Mouse (Mus musculus) kidney, embryonic 14.5 days (tissue): ENCODE measurements at regions not wholly inside any gene's neighbourhood (a gene's known extent, or its start where the extent isn't known, plus 50 kb on each side); places are given as distances from the start of the nearest gene placed in this dataset.
"Not testable (repeated sequence)": the region's sequence is repeated elsewhere in the genome, so short reads cannot be mapped to it uniquely, and the experiment has no call there.

Source experiments
- ATAC-seq: fragments of 200-750 bp; cut with Nextera tagmentation; 2 replicates; pipeline ENCODE4 v1.8.0; 2017; ENCODE audit warnings: moderate number of reproducible peaks, mild to moderate bottlenecking, moderate TSS enrichment, moderate library complexity; ENCODE audit not compliant: low FRiP score, low TSS enrichment
- H3K27ac ChIP-seq: fragments of 300-500 bp; sonication (generic); 2 replicates; pipeline ENCODE4 v1.5.1; 2014; ENCODE audit warnings: low read depth, mild to moderate bottlenecking, low read length, moderate library complexity, mixed read lengths
- H3K27me3 ChIP-seq: fragments of 300-500 bp; sonication (generic); 2 replicates; pipeline ENCODE4 v1.6.1; 2014; ENCODE audit warnings: mild to moderate bottlenecking, low read length; ENCODE audit not compliant: control insufficient read depth, insufficient read depth
- H3K36me3 ChIP-seq: fragments of 300-500 bp; sonication (generic); 2 replicates; pipeline ENCODE4 v1.6.1; 2014; ENCODE audit warnings: low read length, mixed read lengths; ENCODE audit not compliant: control insufficient read depth, insufficient read depth
- H3K4me1 ChIP-seq: fragments of 300-500 bp; sonication (generic); 2 replicates; pipeline ENCODE4 v1.6.1; 2014; ENCODE audit warnings: low read length, mixed read lengths; ENCODE audit not compliant: control insufficient read depth, insufficient read depth
- H3K4me2 ChIP-seq: fragments of 300-500 bp; sonication (generic); replicated peaks from 2 replicates; pipeline ENCODE4 v1.6.1; 2014; ENCODE audit warnings: low read depth, mild to moderate bottlenecking, low read length
- H3K4me3 ChIP-seq: fragments of 300-500 bp; sonication (generic); 2 replicates; pipeline ENCODE4 v1.5.1; 2014; ENCODE audit warnings: mild to moderate bottlenecking, low read length
- H3K9ac ChIP-seq: fragments of 300-500 bp; sonication (generic); 2 replicates; pipeline ENCODE4 v1.6.1; 2014; ENCODE audit warnings: low read depth, mild to moderate bottlenecking, low read length, moderate library complexity
- H3K9me3 ChIP-seq: fragments of 300-500 bp; sonication (generic); 2 replicates; pipeline ENCODE4 v1.6.1; 2016; ENCODE audit warnings: low read length; ENCODE audit not compliant: control insufficient read depth
- WGBS: fragments of 180-500 bp; shearing (Covaris S2); extraction: QIAGEN DNeasy Blood & Tissue Kit; methylation state at CpG from one replicate; pipeline ENCODE4 v1.1.7; 2014; 5-methylcytosine and 5-hydroxymethylcytosine counted together

DNA sequence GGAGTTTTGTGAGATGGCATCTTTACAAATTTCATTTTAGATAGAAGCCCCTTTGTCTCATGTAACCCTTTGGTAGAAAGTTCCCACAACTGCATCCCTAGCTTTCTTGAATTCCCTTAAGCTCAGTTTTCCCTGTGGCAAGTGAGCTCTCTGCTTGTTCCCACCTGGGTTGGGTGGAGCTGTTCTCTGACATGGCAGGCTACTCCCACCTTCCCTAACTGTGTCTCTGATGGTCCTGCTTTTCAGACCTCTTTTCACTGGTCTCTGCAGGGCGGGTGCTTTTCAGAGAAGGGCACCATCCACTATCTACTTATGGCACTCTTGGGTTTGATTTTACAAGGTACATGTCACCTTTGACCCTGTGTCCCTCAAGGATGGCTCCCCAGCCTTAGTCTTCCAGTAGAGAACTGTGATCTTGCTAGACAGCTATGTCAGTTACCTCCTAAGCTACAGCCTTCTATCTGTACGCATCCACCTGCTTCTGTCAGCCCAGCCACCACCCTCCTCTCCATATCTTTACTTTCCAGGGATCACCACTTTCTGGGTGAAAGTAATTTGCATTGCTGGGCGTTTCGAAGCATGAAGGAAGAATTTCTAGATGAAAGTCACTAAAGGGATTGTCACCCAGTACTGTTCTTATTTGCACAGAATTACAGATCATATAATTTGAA is 302.1 kb upstream of the Tbl1xr1 start:
- H3K27me3 ChIP-seq, result no peaks in the 10 kb centered on the region
- H3K4me2 ChIP-seq, result no peak overlapping the region
- no peaks in the 10 kb centered on the region for H3K36me3 ChIP-seq
- H3K4me1 ChIP-seq, result no peaks in the 10 kb centered on the region
- no peaks in the 10 kb centered on the region for H3K9me3 ChIP-seq
- no peak overlapping the region for H3K4me3 ChIP-seq
- ATAC-seq, result no peak
- no peak overlapping the region for H3K9ac ChIP-seq
- no peak overlapping the region for H3K27ac ChIP-seq
- WGBS, result 84% methylated on average over 4 of the region's 4 CpGs

DNA sequence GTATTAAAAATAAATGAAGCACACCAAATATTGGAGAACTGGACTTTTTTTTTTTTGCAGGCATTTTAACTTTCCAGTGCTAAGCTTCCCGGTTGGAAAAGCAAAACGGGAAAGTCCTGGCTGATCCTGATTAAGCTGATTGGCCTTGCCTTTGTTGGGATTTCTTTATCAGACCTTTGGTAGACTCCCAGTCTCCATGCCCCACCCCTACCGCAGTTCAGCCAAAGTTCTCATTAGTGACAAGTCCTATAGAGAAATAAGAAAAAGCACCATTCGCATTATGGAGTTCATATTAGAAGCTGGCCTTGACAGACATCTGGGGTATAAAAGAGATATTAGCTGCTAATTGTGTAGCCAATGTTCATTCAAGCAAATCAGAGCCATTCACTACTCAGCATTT is 297.7 kb upstream of the Tbl1xr1 start:
- H3K27ac ChIP-seq, result no peak overlapping the region
- H3K4me1 ChIP-seq, result no peaks in the 10 kb centered on the region
- H3K27me3 ChIP-seq, result no peaks in the 10 kb centered on the region
- H3K4me3 ChIP-seq, result no peak overlapping the region
- H3K4me2 ChIP-seq, result no peak overlapping the region
- no peaks in the 10 kb centered on the region for H3K9me3 ChIP-seq
- no peaks in the 10 kb centered on the region for H3K36me3 ChIP-seq
- 87% methylated on average over 4 of the region's 4 CpGs for WGBS
- no peak for ATAC-seq
- H3K9ac ChIP-seq, result no peak overlapping the region

DNA sequence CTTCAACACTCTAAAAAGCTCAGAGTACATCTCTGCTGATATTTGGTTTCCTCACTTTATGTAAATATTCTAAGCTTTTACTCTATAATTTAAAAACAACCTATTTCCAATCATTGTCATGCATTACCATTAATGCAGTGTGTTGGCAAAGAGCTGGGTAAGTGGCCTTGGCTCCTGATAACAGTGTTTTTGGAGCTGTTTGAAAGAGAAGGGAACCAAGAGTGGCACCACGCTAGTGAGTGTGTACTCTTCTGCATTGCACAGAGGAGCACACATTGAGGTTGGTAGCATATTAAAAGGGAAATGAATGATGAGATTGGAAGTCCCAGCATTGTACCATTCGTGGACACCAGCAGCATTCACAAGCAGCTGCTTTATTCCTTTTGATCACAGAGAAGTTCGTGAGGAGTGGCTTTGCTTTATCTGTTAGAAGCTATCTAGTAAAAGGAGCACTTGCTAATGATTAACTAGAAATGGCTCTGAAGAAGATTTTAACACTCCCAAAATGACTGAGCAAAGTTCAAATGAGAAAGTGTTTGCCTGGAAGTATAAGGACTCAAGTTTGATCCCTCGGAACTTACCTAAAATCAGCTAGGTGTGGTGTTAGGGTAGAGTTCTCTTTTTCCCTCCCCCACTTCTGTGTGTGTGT is 284.3 kb upstream of the Tbl1xr1 start:
- WGBS, result 74% methylated on average over 4 of the region's 4 CpGs
- no peak overlapping the region for H3K27ac ChIP-seq
- no peaks in the 10 kb centered on the region for H3K36me3 ChIP-seq
- H3K9me3 ChIP-seq, result no peaks in the 10 kb centered on the region
- H3K27me3 ChIP-seq, result no peaks in the 10 kb centered on the region
- H3K9ac ChIP-seq, result no peak overlapping the region
- H3K4me1 ChIP-seq, result no peaks in the 10 kb centered on the region
- no peak overlapping the region for H3K4me2 ChIP-seq
- no peak for ATAC-seq
- no peak overlapping the region for H3K4me3 ChIP-seq

DNA sequence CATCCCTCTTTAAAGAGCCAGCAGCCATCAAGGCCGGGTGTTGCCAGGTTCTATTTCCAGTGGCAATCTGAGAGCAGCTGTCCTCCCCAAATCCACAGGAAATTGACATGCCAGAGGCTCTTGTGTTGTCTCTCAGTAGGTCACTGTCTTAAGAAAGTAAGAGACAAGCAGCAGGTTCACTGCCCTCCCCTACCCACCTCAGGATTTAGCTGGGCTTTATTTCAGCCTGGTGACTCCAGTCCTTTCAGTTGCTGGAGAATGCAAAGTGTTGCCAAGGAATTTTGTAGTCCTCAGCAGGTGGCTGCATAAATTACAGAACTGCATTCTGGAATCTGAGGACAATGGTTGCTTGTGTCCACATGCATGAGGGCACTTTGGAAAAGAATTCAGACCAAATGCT is 278.3 kb upstream of the Tbl1xr1 start:
- Histone ChIP-seq H3K4me1 (no peaks in the 10 kb centered on the region), H3K36me3 (no peaks in the 10 kb centered on the region), H3K9me3 (no peaks in the 10 kb centered on the region), H3K4me2 (no peak overlapping the region), H3K27me3 (no peaks in the 10 kb centered on the region), H3K9ac (no peak overlapping the region), H3K4me3 (no peak overlapping the region), H3K27ac (no peak overlapping the region)
- no peak for ATAC-seq
- 28% methylated on average over 1 of the region's 1 CpGs for WGBS

DNA sequence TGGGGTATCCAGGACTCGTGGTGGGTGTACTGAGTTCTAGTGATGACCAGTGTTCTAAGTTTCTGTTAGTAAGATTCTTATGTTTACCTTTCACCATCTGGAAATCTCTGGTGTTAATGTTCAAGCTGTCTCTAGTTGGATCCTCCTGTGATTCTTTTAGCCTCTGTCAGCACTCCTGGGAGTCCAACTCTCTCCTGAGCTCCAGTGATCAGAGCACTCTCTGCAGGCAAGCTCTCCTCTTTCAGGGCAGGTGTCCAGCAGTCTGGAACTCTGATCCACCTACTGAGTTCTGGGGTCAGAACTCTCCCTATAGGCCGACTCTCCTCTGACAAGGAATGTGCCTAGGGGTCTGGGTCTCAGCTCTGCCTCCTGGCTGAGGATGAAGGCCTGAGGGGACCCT is 272.6 kb upstream of the Tbl1xr1 start:
- not testable (repeated sequence) for ATAC-seq, H3K9ac ChIP-seq, H3K36me3 ChIP-seq, H3K27ac ChIP-seq, H3K4me1 ChIP-seq, H3K9me3 ChIP-seq, H3K27me3 ChIP-seq, H3K4me2 ChIP-seq, H3K4me3 ChIP-seq
- WGBS, result 75% methylated on average over 2 of the region's 2 CpGs

DNA sequence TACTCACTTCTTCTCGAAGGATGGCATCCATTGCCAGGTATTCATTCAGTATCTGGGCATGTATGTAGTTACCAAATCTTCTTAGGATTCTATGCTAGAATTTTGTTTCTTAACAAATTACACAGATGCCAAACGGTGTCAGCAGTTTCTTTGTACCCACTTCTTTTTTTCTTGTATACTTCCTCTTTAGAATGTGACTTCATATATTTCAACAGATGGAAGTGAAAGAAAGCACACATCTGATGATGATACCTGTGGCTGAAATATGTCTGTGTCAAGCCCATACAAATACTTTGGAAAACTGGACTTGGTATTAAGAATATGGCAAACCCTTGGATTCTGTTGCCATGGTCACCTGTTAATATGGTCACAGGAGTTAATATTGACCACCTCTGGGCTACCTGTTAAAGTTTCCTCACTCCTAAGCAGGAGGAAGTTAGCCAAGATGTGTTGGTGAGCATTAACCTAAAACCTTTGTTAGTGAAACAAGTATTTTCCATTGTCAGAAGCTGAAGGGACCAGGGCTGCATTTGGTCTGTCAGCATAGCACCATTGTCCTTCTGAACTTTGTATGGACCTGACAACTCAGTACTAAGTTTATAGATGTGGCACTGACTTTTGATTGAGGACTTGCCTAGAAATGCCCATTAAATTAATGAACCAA is 269.8 kb upstream of the Tbl1xr1 start:
- WGBS, result 89% methylated on average over 2 of the region's 2 CpGs
- H3K27me3 ChIP-seq, result no peaks in the 10 kb centered on the region
- H3K9ac ChIP-seq, result no peak overlapping the region
- no peaks in the 10 kb centered on the region for H3K9me3 ChIP-seq
- no peak overlapping the region for H3K4me3 ChIP-seq
- H3K27ac ChIP-seq, result no peak overlapping the region
- H3K4me2 ChIP-seq, result no peak overlapping the region
- no peaks in the 10 kb centered on the region; the same call in 1 of the 2 replicates for H3K4me1 ChIP-seq
- no peaks in the 10 kb centered on the region for H3K36me3 ChIP-seq
- no peak for ATAC-seq

DNA sequence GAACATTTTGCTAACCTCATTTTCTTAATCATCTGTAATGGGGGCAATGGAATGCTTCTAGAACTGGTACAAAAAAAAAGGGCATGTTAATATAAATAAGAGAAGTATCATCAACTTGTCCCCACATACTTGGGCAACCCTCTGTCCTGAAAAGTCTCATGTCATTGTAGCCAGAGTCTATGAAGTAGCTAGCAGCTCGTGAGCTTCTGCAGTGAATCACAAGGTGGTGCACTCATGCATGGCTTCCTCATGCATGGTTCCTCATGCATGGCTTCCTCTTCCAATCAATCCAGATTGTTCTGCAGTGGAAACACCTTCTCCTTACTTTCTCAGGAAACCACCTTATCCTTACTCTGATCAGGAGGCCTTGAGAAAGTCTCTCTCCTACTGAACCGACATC is 267.9 kb upstream of the Tbl1xr1 start:
- no peaks in the 10 kb centered on the region for H3K27me3 ChIP-seq
- ATAC-seq, result no peak
- 33% methylated on average over 2 of the region's 2 CpGs for WGBS
- H3K4me2 ChIP-seq, result no peak overlapping the region
- H3K27ac ChIP-seq, result no peak overlapping the region
- no peaks in the 10 kb centered on the region for H3K36me3 ChIP-seq
- no peak overlapping the region for H3K4me3 ChIP-seq
- H3K9me3 ChIP-seq, result no peaks in the 10 kb centered on the region
- H3K4me1 ChIP-seq, result no peaks in the 10 kb centered on the region; the same call in 1 of the 2 replicates
- H3K9ac ChIP-seq, result no peak overlapping the region

DNA sequence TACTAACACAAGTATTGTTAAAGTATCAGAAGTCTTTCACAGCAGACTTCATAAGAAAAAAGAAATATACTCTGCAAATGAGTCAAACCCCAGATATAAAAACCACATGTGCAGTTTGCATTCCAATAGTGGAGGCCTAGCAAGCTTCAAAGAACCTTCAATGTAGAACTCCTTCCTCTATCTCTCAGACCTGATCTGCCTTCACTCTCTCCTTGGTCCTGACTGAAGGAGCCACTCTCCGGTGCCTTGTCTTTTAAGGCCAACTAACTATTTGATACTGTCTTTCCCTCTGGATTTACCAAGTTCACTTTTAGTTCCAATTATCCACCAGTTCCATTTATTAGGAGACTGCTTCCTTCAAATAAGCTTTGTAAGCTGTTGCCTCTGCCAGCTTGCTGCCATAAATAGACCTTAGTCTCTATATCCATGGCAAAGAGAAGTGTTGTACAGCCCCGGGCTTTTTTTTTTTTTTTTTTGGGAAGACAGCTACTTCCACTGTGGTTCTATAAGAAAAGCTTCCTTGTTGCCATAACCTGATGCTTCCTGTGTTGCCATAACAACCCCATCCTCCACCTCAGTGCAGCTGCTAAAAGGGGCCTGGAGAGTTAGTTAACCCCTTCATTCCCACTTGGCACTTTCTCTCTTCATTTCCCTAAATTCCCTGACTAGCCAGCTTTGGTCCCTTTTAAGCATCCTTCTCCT is 266.5 kb upstream of the Tbl1xr1 start:
- no peaks in the 10 kb centered on the region for H3K27me3 ChIP-seq
- 16% methylated on average over 2 of the region's 2 CpGs for WGBS
- no peak overlapping the region for H3K4me3 ChIP-seq
- H3K36me3 ChIP-seq, result no peaks in the 10 kb centered on the region
- no peak overlapping the region for H3K9ac ChIP-seq
- ATAC-seq, result no peak
- H3K4me2 ChIP-seq, result no peak overlapping the region
- no peaks in the 10 kb centered on the region; the same call in 1 of the 2 replicates for H3K4me1 ChIP-seq
- no peaks in the 10 kb centered on the region for H3K9me3 ChIP-seq
- H3K27ac ChIP-seq, result no peak overlapping the region

DNA sequence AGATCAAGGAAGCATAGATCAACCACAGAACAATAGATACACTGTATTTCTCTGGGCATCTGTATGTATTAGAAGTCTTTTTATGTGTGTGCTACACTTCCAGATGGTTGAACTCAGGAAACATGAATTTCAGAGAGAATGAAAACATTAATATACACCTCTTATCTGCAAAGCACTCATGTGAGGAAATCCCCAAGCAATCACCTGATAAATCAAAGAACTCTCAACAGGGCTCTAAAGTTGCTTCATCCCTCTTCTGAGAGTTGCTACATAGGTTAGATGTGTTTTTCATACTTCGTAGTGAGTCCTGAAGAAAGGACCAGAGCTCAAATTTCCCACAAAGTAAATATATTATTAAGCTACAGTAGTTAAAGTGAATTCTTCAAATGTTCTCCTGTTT is 263.1 kb upstream of the Tbl1xr1 start:
- 40% methylated on average over 1 of the region's 1 CpGs for WGBS
- no peak overlapping the region for H3K9ac ChIP-seq
- H3K4me1 ChIP-seq, result no peaks in the 10 kb centered on the region; the same call in 1 of the 2 replicates
- H3K4me2 ChIP-seq, result no peak overlapping the region
- H3K36me3 ChIP-seq, result no peaks in the 10 kb centered on the region
- H3K27me3 ChIP-seq, result no peaks in the 10 kb centered on the region
- no peaks in the 10 kb centered on the region for H3K9me3 ChIP-seq
- no peak overlapping the region for H3K27ac ChIP-seq
- no peak for ATAC-seq
- H3K4me3 ChIP-seq, result no peak overlapping the region
